Mouse (Mus musculus): ENCODE data around the gene Ikzf1. TPM values are rescaled to one million over a fixed set of nuclear protein-coding genes. Genes with fewer than 3 reads are reported as not detected.

The Ikzf1 gene
- polyA plus RNA-seq, 1 experiment from 2014 or later = 2.2 TPM

- no peak overlapping the region for H3K4me3 ChIP-seq
Observed at GRCm38 (mm10) chr11:11677165-11677564, 7.6 kb upstream of the Ikzf1 start.

GRCm38 (mm10) chr11:11678972-11679371, 5.8 kb upstream of the Ikzf1 start:
- no peak for DNase-seq (ENCODE audit: low spot score)
- WGBS = 81% methylated on average over 6 of the region's 6 CpGs
- Histone ChIP-seq H3K36me3 (no peaks in the 10 kb centered on the region), H3K27ac (no peak overlapping the region), H3K27me3 (ENCODE audit: low read depth, poor library complexity, severe bottlenecking) (peaks cover 23% of the 10 kb centered on the region), H3K4me3 (no peak overlapping the region), H3K9me3 (replicated peaks) (no peaks in the 10 kb centered on the region), H3K4me1 (no peaks in the 10 kb centered on the region)

More at GRCm38 (mm10) chr11:11677165-11677564, 7.6 kb upstream of the Ikzf1 start:
- H3K4me1 ChIP-seq = no peaks in the 10 kb centered on the region
- DNase-seq (ENCODE audit: low spot score) = no peak
- no peak overlapping the region for H3K27ac ChIP-seq
- H3K36me3 ChIP-seq = no peaks in the 10 kb centered on the region
- 0 out of 2 replicates have a peak, but pooled peaks cover 5% of the 10 kb centered on the region for H3K27me3 ChIP-seq (ENCODE audit: low read depth, poor library complexity, severe bottlenecking)
- no peaks in the 10 kb centered on the region for H3K9me3 ChIP-seq (replicated peaks)
- 90% methylated on average over 7 of the region's 7 CpGs for WGBS

GRCm38 (mm10) chr11:11684056-11684929, 510 bp upstream of the Ikzf1 start:
- WGBS = 68% methylated on average over 9 of the region's 9 CpGs
- no peaks in the 10 kb centered on the region for H3K36me3 ChIP-seq
- peaks cover 71% of the 10 kb centered on the region for H3K27me3 ChIP-seq (ENCODE audit: low read depth, poor library complexity, severe bottlenecking)
- peaks cover 13% of the 10 kb centered on the region for H3K4me1 ChIP-seq
- H3K4me3 ChIP-seq = no peak overlapping the region
- no peak for DNase-seq (ENCODE audit: low spot score)
- no peaks in the 10 kb centered on the region for H3K9me3 ChIP-seq (replicated peaks)
- no peak overlapping the region for H3K27ac ChIP-seq

GRCm38 (mm10) chr11:11685853-11686395, 1.1 kb downstream of the Ikzf1 start:
- DNase-seq (ENCODE audit: low spot score) = peak; percentile 72
- Histone ChIP-seq H3K4me1 (peaks cover 13% of the 10 kb centered on the region), H3K27me3 (ENCODE audit: low read depth, poor library complexity, severe bottlenecking) (peaks cover 81% of the 10 kb centered on the region), H3K36me3 (no peaks in the 10 kb centered on the region), H3K9me3 (replicated peaks) (no peaks in the 10 kb centered on the region), H3K27ac (peak overlapping the region; percentile 67), H3K4me3 (peak overlapping the region; percentile 70)
- under 1% methylated on average over 66 of the region's 66 CpGs for WGBS

DNA sequence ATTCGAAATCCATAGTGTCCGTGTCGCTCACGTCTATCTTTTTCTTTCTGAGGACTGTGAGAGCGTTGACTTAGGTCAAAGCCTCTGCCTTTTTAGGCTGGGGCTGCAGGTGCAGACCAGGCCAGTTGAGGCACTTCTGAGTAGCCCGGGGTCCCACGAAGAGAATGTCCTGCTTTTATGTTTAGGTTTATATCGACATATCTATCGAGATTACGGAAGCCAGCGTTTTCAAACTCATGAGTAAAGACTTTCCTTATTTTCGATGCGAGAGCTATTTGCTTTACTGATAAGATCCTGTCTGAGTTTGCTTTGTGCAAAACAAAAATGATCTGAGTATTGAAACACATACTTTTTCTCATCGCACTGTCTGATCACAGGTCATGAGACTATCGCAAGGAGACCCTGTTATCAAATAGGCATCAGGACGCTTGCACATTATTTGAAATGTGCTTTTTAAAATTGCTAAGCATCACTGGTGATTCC, 1.8 kb downstream of the Ikzf1 start:
- no peak overlapping the region for H3K27ac ChIP-seq
- H3K4me1 ChIP-seq = peaks cover 13% of the 10 kb centered on the region
- H3K27me3 ChIP-seq (ENCODE audit: low read depth, poor library complexity, severe bottlenecking) = peaks cover 81% of the 10 kb centered on the region
- no peaks in the 10 kb centered on the region for H3K9me3 ChIP-seq (replicated peaks)
- no peaks in the 10 kb centered on the region for H3K36me3 ChIP-seq
- peak overlapping the region; percentile 70 for H3K4me3 ChIP-seq
- DNase-seq (ENCODE audit: low spot score) = no peak
- WGBS = 18% methylated on average over 16 of the region's 16 CpGs

GRCm38 (mm10) chr11:11687551-11688185, 2.9 kb downstream of the Ikzf1 start:
- 95% methylated on average over 8 of the region's 8 CpGs for WGBS
- Histone ChIP-seq H3K27ac (no peak overlapping the region), H3K36me3 (no peaks in the 10 kb centered on the region), H3K4me1 (peaks cover 13% of the 10 kb centered on the region), H3K27me3 (ENCODE audit: low read depth, poor library complexity, severe bottlenecking) (peaks cover 76% of the 10 kb centered on the region), H3K4me3 (no peak overlapping the region), H3K9me3 (replicated peaks) (no peaks in the 10 kb centered on the region)
- no peak for DNase-seq (ENCODE audit: low spot score)

DNA sequence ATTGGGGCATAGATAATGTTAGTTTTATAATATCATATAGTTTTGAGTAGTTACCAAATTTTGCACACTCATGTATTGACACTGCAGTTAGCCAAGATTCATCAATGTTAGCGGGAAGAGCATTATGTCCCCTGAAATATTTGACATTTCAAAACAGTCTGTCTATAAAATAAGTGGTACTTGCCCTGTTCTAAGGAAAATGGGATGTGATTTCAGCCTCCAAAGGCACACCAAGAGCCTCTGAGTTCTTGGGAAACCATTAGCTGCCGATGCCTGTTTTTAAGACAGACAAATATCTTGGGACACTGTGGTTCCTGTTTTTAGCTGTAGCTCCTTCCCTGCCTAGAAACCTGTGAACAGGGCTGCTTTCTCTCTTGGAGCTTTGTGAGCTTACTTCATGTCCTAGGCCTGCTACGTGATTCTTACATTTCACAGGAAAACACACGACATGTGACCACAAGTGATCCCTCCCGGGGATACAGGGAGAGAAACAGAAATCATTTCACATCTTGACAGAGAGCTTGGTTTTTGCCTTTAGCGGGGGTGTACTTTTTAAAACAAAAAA, 4.0 kb downstream of the Ikzf1 start:
- Histone ChIP-seq H3K36me3 (no peaks in the 10 kb centered on the region), H3K27me3 (ENCODE audit: low read depth, poor library complexity, severe bottlenecking) (peaks cover 64% of the 10 kb centered on the region), H3K4me1 (peaks cover 13% of the 10 kb centered on the region), H3K27ac (no peak overlapping the region), H3K9me3 (replicated peaks) (no peaks in the 10 kb centered on the region), H3K4me3 (no peak overlapping the region)
- no peak for DNase-seq (ENCODE audit: low spot score)
- 82% methylated on average over 6 of the region's 6 CpGs for WGBS

- no peaks in the 10 kb centered on the region for H3K36me3 ChIP-seq
- H3K27me3 ChIP-seq (ENCODE audit: low read depth, poor library complexity, severe bottlenecking) = peaks cover 56% of the 10 kb centered on the region
- no peak overlapping the region for H3K4me3 ChIP-seq
- H3K27ac ChIP-seq = no peak overlapping the region
- peaks cover 13% of the 10 kb centered on the region for H3K4me1 ChIP-seq
- no peaks in the 10 kb centered on the region for H3K9me3 ChIP-seq (replicated peaks)
- no peak for DNase-seq (ENCODE audit: low spot score)
Observed at GRCm38 (mm10) chr11:11689701-11690058, 4.9 kb downstream of the Ikzf1 start.

DNA sequence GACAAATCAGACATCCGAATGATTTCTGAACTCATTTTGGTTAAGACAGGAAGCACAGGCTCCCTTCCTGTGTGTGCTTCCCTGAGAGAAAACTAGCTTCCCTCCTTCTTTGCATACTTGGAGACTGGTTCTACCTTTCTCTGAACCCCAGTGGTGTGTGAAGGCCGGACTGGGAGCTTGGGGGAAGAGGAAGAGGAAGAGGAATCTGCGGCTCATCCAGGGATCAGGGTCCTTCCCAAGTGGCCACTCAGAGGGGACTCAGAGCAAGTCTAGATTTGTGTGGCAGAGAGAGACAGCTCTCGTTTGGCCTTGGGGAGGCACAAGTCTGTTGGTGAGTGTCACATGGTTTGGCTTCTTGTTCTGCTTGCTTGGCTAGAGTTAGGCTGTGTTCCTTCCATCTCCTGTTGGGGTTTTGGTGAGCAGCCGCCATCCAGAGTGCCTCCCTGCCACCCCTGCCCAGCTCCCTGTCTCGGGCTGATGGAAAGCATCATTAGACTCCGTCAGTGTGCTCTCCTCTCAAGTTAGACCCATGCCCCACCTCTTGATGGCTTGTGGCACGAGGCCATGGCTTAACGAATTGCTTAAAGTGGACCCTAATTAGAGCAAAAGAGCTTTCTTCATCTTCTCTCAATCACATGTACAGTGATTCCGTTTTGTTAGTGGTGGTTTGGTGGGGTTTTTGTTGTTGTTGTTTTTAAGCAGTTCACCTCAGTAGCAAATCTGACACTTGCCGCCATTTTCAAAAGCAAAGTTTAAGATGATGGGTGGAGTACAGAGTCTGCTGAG, 5.4 kb downstream of the Ikzf1 start:
- 76% methylated on average over 11 of the region's 11 CpGs for WGBS
- Histone ChIP-seq H3K27me3 (ENCODE audit: low read depth, poor library complexity, severe bottlenecking) (peaks cover 50% of the 10 kb centered on the region), H3K4me1 (peaks cover 8% of the 10 kb centered on the region), H3K27ac (no peak overlapping the region), H3K9me3 (replicated peaks) (no peaks in the 10 kb centered on the region), H3K36me3 (no peaks in the 10 kb centered on the region), H3K4me3 (no peak overlapping the region)
- DNase-seq (ENCODE audit: low spot score) = no peak

- no peak overlapping the region for H3K27ac ChIP-seq
- H3K9me3 ChIP-seq (replicated peaks) = no peaks in the 10 kb centered on the region
- WGBS = 95% methylated on average over 8 of the region's 8 CpGs
- no peak for DNase-seq (ENCODE audit: low spot score)
- no peak overlapping the region for H3K4me3 ChIP-seq
- H3K36me3 ChIP-seq = no peaks in the 10 kb centered on the region
- peaks cover 44% of the 10 kb centered on the region for H3K27me3 ChIP-seq (ENCODE audit: low read depth, poor library complexity, severe bottlenecking)
- peaks cover 5% of the 10 kb centered on the region for H3K4me1 ChIP-seq
Observed at GRCm38 (mm10) chr11:11690845-11691196, 6.0 kb downstream of the Ikzf1 start.

DNA sequence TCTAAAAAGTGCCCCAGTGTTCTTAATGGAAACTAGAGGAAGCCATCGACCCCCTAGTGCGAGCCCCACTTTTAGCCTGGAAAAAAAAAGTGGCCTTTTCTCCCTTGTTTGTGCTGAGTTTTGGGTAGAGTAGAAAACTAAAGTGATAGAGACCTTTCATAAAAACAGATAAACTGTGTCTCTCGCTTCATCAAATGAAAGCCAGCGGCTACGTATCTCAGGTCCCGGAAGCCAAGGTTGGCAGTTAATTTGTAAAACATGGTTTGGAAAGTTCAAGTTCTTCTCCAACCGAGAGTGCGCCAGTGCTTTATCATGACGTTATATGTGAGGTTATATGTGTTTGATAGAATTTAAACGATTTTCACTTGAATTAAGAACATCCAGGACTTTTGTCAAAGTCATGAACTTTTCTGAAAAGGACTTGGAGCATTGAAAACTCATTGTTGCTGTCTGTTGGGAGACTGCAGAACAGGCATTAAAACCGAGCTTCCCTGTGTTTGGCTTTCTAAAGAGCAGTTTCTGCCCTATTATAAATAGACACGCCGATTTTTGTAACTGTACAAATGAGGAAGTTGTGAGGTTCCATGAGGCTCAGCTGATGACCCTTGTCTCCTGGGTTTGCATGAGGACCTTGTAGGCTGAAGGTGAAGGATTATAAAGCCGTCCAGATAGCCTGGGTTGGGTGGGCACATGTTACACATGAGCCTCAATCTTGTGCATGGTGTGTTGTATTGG, 6.7 kb downstream of the Ikzf1 start:
- H3K4me1 ChIP-seq = no peaks in the 10 kb centered on the region
- no peaks in the 10 kb centered on the region for H3K36me3 ChIP-seq
- WGBS = 93% methylated on average over 14 of the region's 14 CpGs
- no peak overlapping the region for H3K27ac ChIP-seq
- peaks cover 38% of the 10 kb centered on the region for H3K27me3 ChIP-seq (ENCODE audit: low read depth, poor library complexity, severe bottlenecking)
- DNase-seq (ENCODE audit: low spot score) = no peak
- H3K9me3 ChIP-seq (replicated peaks) = no peaks in the 10 kb centered on the region
- no peak overlapping the region for H3K4me3 ChIP-seq

Data from limb, embryonic 10.5 days (tissue).